Mouse (Mus musculus) midbrain, embryonic 10.5 days (tissue): ENCODE data around the gene Stpg3. TPM values are rescaled to one million over a fixed set of nuclear protein-coding genes. Genes with fewer than 3 reads are reported as not detected.

Experiments used
- DNase-seq: peaks from one replicate; pipeline ENCODE4 v3.0.0-alpha.2; 2017; ENCODE audit warnings: low spot score
- H3K27ac ChIP-seq: fragments of 300-500 bp; sonication (generic); replicated peaks from 2 replicates; pipeline ENCODE4 v1.5.1; 2016; ENCODE audit warnings: mild to moderate bottlenecking
- H3K27me3 ChIP-seq: fragments of 300-500 bp; sonication (generic); 2 replicates; pipeline ENCODE4 v1.6.1; 2016; ENCODE audit warnings: low read depth, mild to moderate bottlenecking; ENCODE audit not compliant: poor library complexity, severe bottlenecking
- H3K36me3 ChIP-seq: fragments of 300-500 bp; sonication (generic); 2 replicates; pipeline ENCODE4 v1.6.1; 2016; ENCODE audit warnings: mild to moderate bottlenecking, moderate library complexity
- H3K4me1 ChIP-seq: fragments of 300-500 bp; sonication (generic); 2 replicates; pipeline ENCODE4 v1.6.1; 2016
- H3K4me3 ChIP-seq: fragments of 300-500 bp; sonication (generic); 2 replicates; pipeline ENCODE4 v1.5.1; 2016; ENCODE audit warnings: mild to moderate bottlenecking, moderate library complexity
- H3K9me3 ChIP-seq: fragments of 300-500 bp; sonication (generic); replicated peaks from 2 replicates; pipeline ENCODE4 v1.6.1; 2016; ENCODE audit warnings: mild to moderate bottlenecking
- WGBS: fragments of 180-500 bp; shearing (Covaris S2); methylation state at CpG from one replicate; pipeline ENCODE4 v1.1.7; 2016; 5-methylcytosine and 5-hydroxymethylcytosine counted together
- polyA plus RNA-seq: library from polyadenylated mRNA; unstranded; fragments of >200 nt; fragmentation: Nextera tagmentation; extraction: Ambion mirVana; gene quantifications from 2 replicates; pipeline ENCODE4 v1.2.1, GENCODE M21; 2016

Gene Stpg3
- polyA plus RNA-seq, 1 experiment from 2014 or later: not detected

- DNase-seq: no peak
- no peaks in the 10 kb centered on the region for H3K36me3 ChIP-seq
- H3K4me1 ChIP-seq: peaks cover 11% of the 10 kb centered on the region
- WGBS: 50% methylated on average over 12 of the region's 12 CpGs
- H3K27me3 ChIP-seq: 0 out of 2 replicates have a peak, but pooled peaks cover 16% of the 10 kb centered on the region
- H3K9me3 ChIP-seq: no peaks in the 10 kb centered on the region
- no peak overlapping the region for H3K4me3 ChIP-seq
- H3K27ac ChIP-seq: 0 out of 2 replicates have a peak overlapping the region, but pooled peaks have one; percentile 15
Observed at GRCm38 (mm10) chr2:25231038-25231437, 16.6 kb upstream of the Stpg3 start.

- Histone ChIP-seq H3K4me1 (peaks cover 16% of the 10 kb centered on the region), H3K27me3 (0 out of 2 replicates have a peak, but pooled peaks cover 16% of the 10 kb centered on the region), H3K4me3 (no peak overlapping the region), H3K27ac (0 out of 2 replicates have a peak overlapping the region, but pooled peaks have one; percentile 15), H3K36me3 (no peaks in the 10 kb centered on the region), H3K9me3 (no peaks in the 10 kb centered on the region)
- 87% methylated on average over 7 of the region's 7 CpGs for WGBS
- no peak for DNase-seq
Observed at GRCm38 (mm10) chr2:25230581-25230980, 16.1 kb upstream of the Stpg3 start.

GRCm38 (mm10) chr2:25229582-25229981, 15.1 kb upstream of the Stpg3 start:
- no peaks in the 10 kb centered on the region for H3K9me3 ChIP-seq
- no peak for DNase-seq
- 0 out of 2 replicates have a peak, but pooled peaks cover 16% of the 10 kb centered on the region for H3K27me3 ChIP-seq
- no peak overlapping the region for H3K4me3 ChIP-seq
- H3K36me3 ChIP-seq: no peaks in the 10 kb centered on the region
- no peak overlapping the region for H3K27ac ChIP-seq
- WGBS: 85% methylated on average over 5 of the region's 5 CpGs
- peaks cover 20% of the 10 kb centered on the region for H3K4me1 ChIP-seq

GRCm38 (mm10) chr2:25228995-25229530, 14.6 kb upstream of the Stpg3 start:
- no peak for DNase-seq
- Histone ChIP-seq H3K27me3 (0 out of 2 replicates have a peak, but pooled peaks cover 16% of the 10 kb centered on the region), H3K4me1 (peaks cover 20% of the 10 kb centered on the region), H3K27ac (peak overlapping the region; percentile 77), H3K9me3 (no peaks in the 10 kb centered on the region), H3K4me3 (peak overlapping the region; percentile 41), H3K36me3 (no peaks in the 10 kb centered on the region)
- WGBS: 72% methylated on average over 6 of the region's 6 CpGs

- Histone ChIP-seq H3K36me3 (peaks cover 5% of the 10 kb centered on the region; the same call in 1 of the 2 replicates), H3K9me3 (no peaks in the 10 kb centered on the region), H3K27me3 (0 out of 2 replicates have a peak, but pooled peaks cover 16% of the 10 kb centered on the region), H3K27ac (peak overlapping the region; percentile 77), H3K4me3 (peak overlapping the region; percentile 41), H3K4me1 (peaks cover 25% of the 10 kb centered on the region)
- WGBS: under 1% methylated on average over 7 of the region's 7 CpGs
- peak; percentile 83 for DNase-seq
Observed at GRCm38 (mm10) chr2:25228431-25228889, 14.0 kb upstream of the Stpg3 start.

- 98% methylated on average over 4 of the region's 4 CpGs for WGBS
Observed at GRCm38 (mm10) chr2:25227406-25227805, 13.0 kb upstream of the Stpg3 start.

GRCm38 (mm10) chr2:25226864-25227263, 12.4 kb upstream of the Stpg3 start:
- Histone ChIP-seq H3K36me3 (peaks cover 18% of the 10 kb centered on the region), H3K9me3 (no peaks in the 10 kb centered on the region), H3K4me3 (no peak overlapping the region), H3K27ac (0 out of 2 replicates have a peak overlapping the region, but pooled peaks have one; percentile 25), H3K4me1 (peaks cover 33% of the 10 kb centered on the region), H3K27me3 (0 out of 2 replicates have a peak, but pooled peaks cover 16% of the 10 kb centered on the region)
- WGBS: 86% methylated on average over 5 of the region's 5 CpGs
- DNase-seq: no peak

More at GRCm38 (mm10) chr2:25227406-25227805, 13.0 kb upstream of the Stpg3 start:
- Histone ChIP-seq H3K27ac (no peak overlapping the region), H3K4me3 (no peak overlapping the region), H3K4me1 (peaks cover 31% of the 10 kb centered on the region), H3K36me3 (peaks cover 13% of the 10 kb centered on the region), H3K9me3 (no peaks in the 10 kb centered on the region), H3K27me3 (0 out of 2 replicates have a peak, but pooled peaks cover 16% of the 10 kb centered on the region)
- DNase-seq: no peak

GRCm38 (mm10) chr2:25225811-25226379, 11.5 kb upstream of the Stpg3 start:
- H3K9me3 ChIP-seq: no peaks in the 10 kb centered on the region
- peaks cover 27% of the 10 kb centered on the region for H3K36me3 ChIP-seq
- peaks cover 37% of the 10 kb centered on the region for H3K4me1 ChIP-seq
- H3K4me3 ChIP-seq: peak overlapping the region; percentile 89
- H3K27ac ChIP-seq: peak overlapping the region; percentile 96
- WGBS: 78% methylated on average over 8 of the region's 8 CpGs
- no peak for DNase-seq
- H3K27me3 ChIP-seq: 0 out of 2 replicates have a peak, but pooled peaks cover 7% of the 10 kb centered on the region

- no peaks in the 10 kb centered on the region for H3K27me3 ChIP-seq
- peaks cover 27% of the 10 kb centered on the region for H3K36me3 ChIP-seq
- H3K9me3 ChIP-seq: no peaks in the 10 kb centered on the region
- peak overlapping the region; percentile 89 for H3K4me3 ChIP-seq
- DNase-seq: peak; percentile 98
- peak overlapping the region; percentile 96 for H3K27ac ChIP-seq
- WGBS: 2% methylated on average over 41 of the region's 41 CpGs
- peaks cover 37% of the 10 kb centered on the region for H3K4me1 ChIP-seq
Observed at GRCm38 (mm10) chr2:25224766-25225752, 10.6 kb upstream of the Stpg3 start.

- 0% methylated on average over 17 of the region's 17 CpGs for WGBS
- no peak for DNase-seq
- Histone ChIP-seq H3K27ac (peak within 1 kb of the TSS; percentile 96), H3K4me1 (peaks cover 37% of the 10 kb centered on the region), H3K9me3 (no peaks in the 10 kb centered on the region), H3K36me3 (peaks cover 27% of the 10 kb centered on the region), H3K4me3 (peak within 1 kb of the TSS; percentile 89), H3K27me3 (no peaks in the 10 kb centered on the region)
Observed at GRCm38 (mm10) chr2:25224492-25224765, 10.0 kb upstream of the Stpg3 start, which contains the start of gene Tubb4b. TSS of gene Tubb4b (minus strand) at chr2:25224702.

GRCm38 (mm10) chr2:25223681-25224491, 9.4 kb upstream of the Stpg3 start:
- H3K9me3 ChIP-seq: no peaks in the 10 kb centered on the region
- peak overlapping the region; percentile 89 for H3K4me3 ChIP-seq
- no peak for DNase-seq
- WGBS: 3% methylated on average over 53 of the region's 53 CpGs
- peak overlapping the region; percentile 96 for H3K27ac ChIP-seq
- no peaks in the 10 kb centered on the region for H3K27me3 ChIP-seq
- peaks cover 34% of the 10 kb centered on the region for H3K4me1 ChIP-seq
- peaks cover 27% of the 10 kb centered on the region for H3K36me3 ChIP-seq

- H3K4me3 ChIP-seq: no peak overlapping the region
- H3K27me3 ChIP-seq: no peaks in the 10 kb centered on the region
- WGBS: 72% methylated on average over 5 of the region's 5 CpGs
- peaks cover 33% of the 10 kb centered on the region for H3K4me1 ChIP-seq
- H3K27ac ChIP-seq: no peak overlapping the region
- H3K36me3 ChIP-seq: peaks cover 27% of the 10 kb centered on the region
- no peaks in the 10 kb centered on the region for H3K9me3 ChIP-seq
- no peak for DNase-seq
Observed at GRCm38 (mm10) chr2:25221331-25221772, 6.9 kb upstream of the Stpg3 start.
